Mouse (Mus musculus) forebrain, embryonic 11.5 days (tissue): ENCODE measurements at regions not wholly inside any gene's neighbourhood (a gene's known extent, or its start where the extent isn't known, plus 50 kb on each side); places are given as distances from the start of the nearest gene placed in this dataset.
A peak's percentile ranks its signal among the peaks of the same experiment; 100 is the strongest.

Experiments used
- ATAC-seq: fragments of 200-750 bp; cut with Nextera tagmentation; replicated peaks from 2 replicates; pipeline ENCODE4 v1.8.0; 2017; ENCODE audit warnings: moderate TSS enrichment; ENCODE audit not compliant: low FRiP score
- DNase-seq: peaks from one replicate; pipeline ENCODE4 v3.0.0-alpha.2; 2017; ENCODE audit warnings: low spot score
- H3K27ac ChIP-seq: fragments of 300-500 bp; sonication (generic); 2 replicates; pipeline ENCODE4 v1.5.1; 2014; ENCODE audit warnings: low read depth, low read length
- H3K27me3 ChIP-seq: fragments of 300-500 bp; sonication (generic); 2 replicates; pipeline ENCODE4 v1.6.1; 2014; ENCODE audit warnings: mild to moderate bottlenecking, low read length, mixed read lengths; ENCODE audit not compliant: control insufficient read depth, insufficient read depth
- H3K36me3 ChIP-seq: fragments of 300-500 bp; sonication (generic); 2 replicates; pipeline ENCODE4 v1.6.1; 2014; ENCODE audit warnings: mild to moderate bottlenecking, low read length, moderate library complexity, mixed read lengths; ENCODE audit not compliant: control insufficient read depth, insufficient read depth
- H3K4me1 ChIP-seq: fragments of 300-500 bp; sonication (generic); replicated peaks from 2 replicates; pipeline ENCODE4 v1.6.1; 2014; ENCODE audit warnings: low read length, mixed read lengths; ENCODE audit not compliant: control insufficient read depth, insufficient read depth
- H3K4me2 ChIP-seq: fragments of 300-500 bp; sonication (generic); 2 replicates; pipeline ENCODE4 v1.6.1; 2014; ENCODE audit warnings: low read depth, mild to moderate bottlenecking, low read length, moderate library complexity, mixed read lengths; ENCODE audit not compliant: severe bottlenecking
- H3K4me3 ChIP-seq: fragments of 300-500 bp; sonication (generic); 2 replicates; pipeline ENCODE4 v1.5.1; 2014; ENCODE audit warnings: low read depth, low read length
- H3K9ac ChIP-seq: fragments of 300-500 bp; sonication (generic); 2 replicates; pipeline ENCODE4 v1.6.1; 2014; ENCODE audit warnings: low read length
- H3K9me3 ChIP-seq: fragments of 300-500 bp; sonication (generic); 2 replicates; pipeline ENCODE4 v1.6.1; 2016; ENCODE audit warnings: low read length, mixed read lengths; ENCODE audit not compliant: control insufficient read depth
- WGBS: fragments of 180-500 bp; shearing (Covaris S2); extraction: QIAGEN DNeasy Blood & Tissue Kit; methylation state at CpG from one replicate; pipeline ENCODE4 v1.1.7; 2014; 5-methylcytosine and 5-hydroxymethylcytosine counted together

DNA sequence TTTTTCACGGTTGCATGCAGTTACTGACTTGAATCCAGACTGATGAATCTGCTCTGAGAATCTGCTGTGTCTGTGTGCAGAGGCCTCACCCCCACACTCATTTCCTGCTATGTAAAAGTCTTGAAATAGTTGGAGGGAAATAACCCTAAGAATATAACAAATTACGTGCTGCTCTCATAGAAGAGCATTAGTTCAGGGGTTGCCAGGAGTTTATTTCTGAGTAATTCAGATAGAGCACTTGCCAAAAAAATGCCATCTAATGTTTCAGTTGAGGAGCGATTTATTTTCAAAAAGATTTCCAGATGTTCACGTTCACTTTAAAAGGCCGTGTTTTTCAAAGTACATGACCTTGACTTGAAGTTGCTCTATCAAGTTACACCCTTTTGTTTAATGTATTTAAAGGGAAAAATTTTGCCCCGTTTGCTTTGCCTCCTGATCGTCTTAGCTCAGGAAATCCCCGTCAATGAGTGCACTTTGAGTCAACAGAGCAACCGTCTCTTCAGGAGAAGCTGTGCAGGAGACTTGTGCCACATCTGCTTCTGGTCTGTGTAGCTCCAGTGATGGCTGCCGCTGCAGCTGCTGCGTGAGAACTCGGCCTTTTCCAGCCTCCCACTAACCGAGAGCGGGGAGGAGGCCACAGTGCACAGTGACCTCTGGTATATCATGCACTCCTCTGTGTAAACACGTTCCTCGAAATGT, 50.9 kb upstream of the Sec61g start:
- Histone ChIP-seq H3K4me2 (no peak overlapping the region), H3K27me3 (no peaks in the 10 kb centered on the region), H3K27ac (no peak overlapping the region), H3K4me3 (no peak overlapping the region), H3K9ac (no peak overlapping the region), H3K9me3 (no peaks in the 10 kb centered on the region), H3K4me1 (no peaks in the 10 kb centered on the region), H3K36me3 (no peaks in the 10 kb centered on the region)
- DNase-seq = peak; percentile 71
- ATAC-seq = no peak
- 57% methylated on average over 16 of the region's 16 CpGs for WGBS

GRCm38 (mm10) chr11:16561727-16562126, 53.4 kb upstream of the Sec61g start:
- ATAC-seq = no peak
- 90% methylated on average over 4 of the region's 4 CpGs for WGBS
- H3K4me3 ChIP-seq = no peak overlapping the region

GRCm38 (mm10) chr11:16589085-16589680, 80.9 kb upstream of the Sec61g start:
- H3K36me3 ChIP-seq = no peaks in the 10 kb centered on the region
- H3K4me1 ChIP-seq = peaks cover 10% of the 10 kb centered on the region
- DNase-seq (no peak), ATAC-seq (no peak)
- WGBS = 83% methylated on average over 4 of the region's 4 CpGs
- no peaks in the 10 kb centered on the region for H3K27me3 ChIP-seq
- no peak overlapping the region for H3K9ac ChIP-seq
- no peak overlapping the region for H3K27ac ChIP-seq
- no peaks in the 10 kb centered on the region for H3K9me3 ChIP-seq
- H3K4me3 ChIP-seq = no peak overlapping the region
- no peak overlapping the region for H3K4me2 ChIP-seq

More at GRCm38 (mm10) chr11:16561727-16562126, 53.4 kb upstream of the Sec61g start:
- Histone ChIP-seq H3K9ac (no peak overlapping the region), H3K4me2 (no peak overlapping the region), H3K9me3 (no peaks in the 10 kb centered on the region), H3K27me3 (no peaks in the 10 kb centered on the region), H3K27ac (no peak overlapping the region), H3K36me3 (no peaks in the 10 kb centered on the region), H3K4me1 (no peaks in the 10 kb centered on the region)
- DNase-seq = no peak

GRCm38 (mm10) chr11:16590541-16590940, 82.3 kb upstream of the Sec61g start:
- 56% methylated on average over 4 of the region's 4 CpGs for WGBS

GRCm38 (mm10) chr11:16591471-16591921, 83.2 kb upstream of the Sec61g start:
- H3K9me3 ChIP-seq = no peaks in the 10 kb centered on the region
- H3K27ac ChIP-seq = peak overlapping the region; percentile 33
- peak overlapping the region; percentile 7; the same call in 1 of the 2 replicates for H3K9ac ChIP-seq
- ATAC-seq (peak; percentile 97), DNase-seq (peak; percentile 85)
- 0 out of 2 replicates have a peak overlapping the region, but pooled peaks have one; percentile 19 for H3K4me2 ChIP-seq
- H3K36me3 ChIP-seq = no peaks in the 10 kb centered on the region
- no peak overlapping the region for H3K4me3 ChIP-seq
- 1% methylated on average over 7 of the region's 7 CpGs for WGBS
- H3K4me1 ChIP-seq = peaks cover 10% of the 10 kb centered on the region
- H3K27me3 ChIP-seq = no peaks in the 10 kb centered on the region

More at GRCm38 (mm10) chr11:16590541-16590940, 82.3 kb upstream of the Sec61g start:
- H3K4me1 ChIP-seq = peaks cover 10% of the 10 kb centered on the region
- H3K36me3 ChIP-seq = no peaks in the 10 kb centered on the region
- no peak overlapping the region for H3K4me2 ChIP-seq
- no peak for ATAC-seq
- no peak for DNase-seq
- no peak overlapping the region for H3K9ac ChIP-seq
- H3K27me3 ChIP-seq = no peaks in the 10 kb centered on the region
- no peaks in the 10 kb centered on the region for H3K9me3 ChIP-seq
- H3K4me3 ChIP-seq = no peak overlapping the region
- no peak overlapping the region for H3K27ac ChIP-seq

- Histone ChIP-seq H3K9me3 (no peaks in the 10 kb centered on the region), H3K9ac (peak overlapping the region; percentile 7; the same call in 1 of the 2 replicates), H3K4me1 (peaks cover 10% of the 10 kb centered on the region), H3K36me3 (no peaks in the 10 kb centered on the region), H3K27me3 (no peaks in the 10 kb centered on the region), H3K27ac (peak overlapping the region; percentile 33), H3K4me3 (no peak overlapping the region), H3K4me2 (0 out of 2 replicates have a peak overlapping the region, but pooled peaks have one; percentile 3)
- no peak for DNase-seq
- ATAC-seq = no peak; the same call in 1 of the 2 replicates
- 37% methylated on average over 4 of the region's 4 CpGs for WGBS
These were observed 83.7 kb upstream of the Sec61g start for GRCm38 (mm10) chr11:16592006-16592405.

DNA sequence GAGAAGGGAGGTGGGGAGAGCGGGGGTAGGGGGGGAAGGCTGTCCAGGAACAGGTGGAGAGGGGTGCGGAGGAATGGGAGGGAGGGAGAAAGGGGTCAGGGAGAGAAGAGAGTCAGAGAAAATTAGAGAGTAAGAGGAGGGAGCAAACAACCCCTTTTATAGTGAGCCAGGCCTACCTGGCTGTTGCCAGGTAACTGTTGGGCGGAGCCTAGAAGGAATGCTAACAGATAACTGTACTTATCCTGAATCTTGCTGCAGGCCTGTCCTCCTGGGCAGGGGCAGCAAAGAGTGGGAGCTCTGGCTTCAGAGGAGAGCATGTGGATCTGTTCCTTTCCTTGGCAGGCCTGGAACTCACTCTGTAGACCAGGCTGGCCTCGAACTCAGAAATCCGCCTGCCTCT, 84.5 kb upstream of the Sec61g start:
- H3K9me3 ChIP-seq = no peaks in the 10 kb centered on the region
- no peak overlapping the region for H3K4me3 ChIP-seq
- no peak overlapping the region for H3K27ac ChIP-seq
- H3K4me1 ChIP-seq = peaks cover 10% of the 10 kb centered on the region
- H3K27me3 ChIP-seq = no peaks in the 10 kb centered on the region
- no peak overlapping the region for H3K4me2 ChIP-seq
- no peak for DNase-seq
- H3K36me3 ChIP-seq = no peaks in the 10 kb centered on the region
- WGBS = 94% methylated on average over 5 of the region's 5 CpGs
- H3K9ac ChIP-seq = no peak overlapping the region
- no peak for ATAC-seq

- Histone ChIP-seq H3K4me3 (no peak overlapping the region), H3K27me3 (no peaks in the 10 kb centered on the region), H3K9me3 (no peaks in the 10 kb centered on the region), H3K9ac (no peak overlapping the region), H3K36me3 (no peaks in the 10 kb centered on the region), H3K27ac (no peak overlapping the region), H3K4me1 (peaks cover 10% of the 10 kb centered on the region), H3K4me2 (no peak overlapping the region)
- ATAC-seq (no peak), DNase-seq (no peak)
- 82% methylated on average over 1 of the region's 1 CpGs for WGBS
These were observed 86.5 kb upstream of the Sec61g start for GRCm38 (mm10) chr11:16594832-16595231.
